Mouse (Mus musculus): ENCODE measurements at regions not wholly inside any gene's neighbourhood (a gene's known extent, or its start where the extent isn't known, plus 50 kb on each side); places are given as distances from the start of the nearest gene placed in this dataset.
A peak's percentile ranks its signal among the peaks of the same experiment; 100 is the strongest.
"Not testable (repeated sequence)": the region's sequence is repeated elsewhere in the genome, so short reads cannot be mapped to it uniquely, and the experiment has no call there.

GRCm38 (mm10) chr6:47745856-47746255 lies 67.4 kb downstream of the Pdia4 start:
- DNase-seq: not testable (repeated sequence)

- peak; percentile 28 for DNase-seq
These were observed 69.4 kb downstream of the Pdia4 start for GRCm38 (mm10) chr6:47743856-47744255.

- not testable (repeated sequence) for DNase-seq
These were observed 73.0 kb downstream of the Pdia4 start for GRCm38 (mm10) chr6:47740216-47740615.

- DNase-seq: peak; percentile 66
These were observed 73.5 kb downstream of the Pdia4 start for GRCm38 (mm10) chr6:47739696-47740095.

- DNase-seq: peak; percentile 21
These were observed 75.3 kb downstream of the Pdia4 start for GRCm38 (mm10) chr6:47737972-47738371.

Measured in layer of hippocampus, adult 9-11 months (tissue).